Mouse (Mus musculus): ENCODE results near the gene Agtrap.

DNA sequence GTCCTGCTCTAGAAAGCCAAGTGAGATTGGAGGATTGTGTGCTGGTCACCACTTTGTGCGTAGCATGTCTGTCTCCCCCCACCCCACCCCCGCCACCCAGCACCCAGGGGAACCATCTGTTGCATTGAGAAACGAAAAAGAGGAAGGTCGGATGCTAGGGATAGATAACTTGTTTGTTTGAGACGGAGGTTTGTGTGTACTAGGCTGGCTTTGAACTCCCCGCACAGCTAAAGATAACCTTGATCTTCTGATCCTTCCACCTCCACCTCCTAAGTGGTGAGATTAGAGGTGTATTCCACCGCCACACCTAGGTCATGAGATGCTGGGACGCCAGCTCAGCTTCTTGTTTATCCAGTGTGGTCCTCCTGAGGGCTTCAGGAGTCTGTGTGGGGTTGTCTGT is 47.2 kb upstream of the Agtrap start:
- TF ChIP-seq POLR2A (IDR thresholded peaks at IDR 0.05; ENCODE audit: control insufficient read depth, extremely low read depth, insufficient read depth, low read length, poor library complexity) (no peak), CTCF (IDR thresholded peaks at IDR 0.05; ENCODE audit: borderline replicate concordance, control insufficient read depth, extremely low read depth, insufficient read depth, low read length, poor library complexity) (no peak)

Data from thymus, adult 2 months (tissue).